Mouse (Mus musculus) WW6 (cell line): ENCODE measurements around the gene Cdc42ep4.

ENCODE experiments used
- DNase-seq: peaks from one replicate; pipeline ENCODE4 v3.0.0-alpha.2; 2013; ENCODE audit warnings: low read depth, low spot score

Gene Cdc42ep4

GRCm38 (mm10) chr11:113725235-113726048, 26.2 kb downstream of the Cdc42ep4 start:
- no peak for DNase-seq

- no peak for DNase-seq
Observed at GRCm38 (mm10) chr11:113722405-113723090, 29.1 kb downstream of the Cdc42ep4 start.

- DNase-seq, result no peak
Observed at GRCm38 (mm10) chr11:113717767-113718424, 33.8 kb downstream of the Cdc42ep4 start.

DNA sequence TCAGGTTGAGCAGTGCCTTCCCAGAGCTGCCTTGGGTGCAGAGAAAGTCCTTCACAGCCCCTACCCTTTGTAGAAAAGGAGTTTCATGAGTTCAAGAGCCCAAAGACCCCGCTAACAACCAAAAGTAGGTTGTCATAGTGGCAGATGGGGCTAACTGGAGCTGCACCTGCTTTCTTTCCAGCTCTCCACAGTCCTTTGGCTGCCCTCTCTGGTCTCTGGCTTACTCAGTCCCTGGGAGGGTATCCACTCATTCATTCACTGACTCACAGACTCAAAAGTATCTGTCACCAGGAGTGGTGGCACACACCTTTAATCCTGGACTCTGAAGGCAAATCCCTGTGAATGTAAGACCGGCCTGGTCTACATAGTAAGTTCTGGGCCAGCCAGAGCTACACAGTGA, 35.5 kb downstream of the Cdc42ep4 start:
- no peak for DNase-seq

- no peak for DNase-seq
Observed at GRCm38 (mm10) chr11:113715078-113715674, 36.5 kb downstream of the Cdc42ep4 start.

GRCm38 (mm10) chr11:113711061-113711460, 40.6 kb downstream of the Cdc42ep4 start:
- DNase-seq, result no peak

- peak; percentile 84 for DNase-seq
Observed at GRCm38 (mm10) chr11:113710257-113710777, 41.4 kb downstream of the Cdc42ep4 start.

GRCm38 (mm10) chr11:113709731-113710256, 41.9 kb downstream of the Cdc42ep4 start, which contains the start of gene Cpsf4l:
Gene Cpsf4l (minus strand): TSS chr11:113710017.
- DNase-seq, result peak; percentile 78

GRCm38 (mm10) chr11:113709272-113709671, 42.4 kb downstream of the Cdc42ep4 start:
- no peak for DNase-seq

- DNase-seq, result no peak
Observed at GRCm38 (mm10) chr11:113708629-113709213, 43.0 kb downstream of the Cdc42ep4 start.

GRCm38 (mm10) chr11:113705966-113706652, 45.6 kb downstream of the Cdc42ep4 start:
- DNase-seq, result no peak

GRCm38 (mm10) chr11:113703758-113704157, 47.9 kb downstream of the Cdc42ep4 start:
- DNase-seq, result no peak

DNA sequence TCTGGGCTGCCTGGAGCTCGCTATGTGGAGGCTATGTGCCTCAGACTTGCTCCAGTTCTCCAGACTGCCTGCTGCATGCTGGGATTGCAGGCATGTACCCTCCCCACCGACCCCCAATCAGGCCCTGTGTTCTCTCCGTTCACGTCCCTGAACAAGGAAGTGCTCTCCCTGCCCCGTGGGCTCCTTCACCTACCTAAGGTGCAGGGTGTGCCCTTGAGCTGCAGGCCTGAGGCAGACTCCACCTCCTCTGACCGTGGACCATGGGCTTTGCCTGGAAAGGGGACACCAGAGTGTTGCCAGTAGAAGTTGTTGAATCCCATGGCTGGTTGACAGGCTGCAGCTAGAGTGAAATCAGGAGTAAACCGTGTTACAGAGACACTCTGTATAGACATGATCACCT, 52.0 kb downstream of the Cdc42ep4 start:
- no peak for DNase-seq

GRCm38 (mm10) chr11:113698013-113698545, 53.6 kb downstream of the Cdc42ep4 start:
- no peak for DNase-seq

GRCm38 (mm10) chr11:113697571-113697970, 54.1 kb downstream of the Cdc42ep4 start:
- no peak for DNase-seq

GRCm38 (mm10) chr11:113691851-113692250, 59.8 kb downstream of the Cdc42ep4 start:
- no peak for DNase-seq

GRCm38 (mm10) chr11:113691318-113691717, 60.4 kb downstream of the Cdc42ep4 start:
- DNase-seq, result no peak

DNA sequence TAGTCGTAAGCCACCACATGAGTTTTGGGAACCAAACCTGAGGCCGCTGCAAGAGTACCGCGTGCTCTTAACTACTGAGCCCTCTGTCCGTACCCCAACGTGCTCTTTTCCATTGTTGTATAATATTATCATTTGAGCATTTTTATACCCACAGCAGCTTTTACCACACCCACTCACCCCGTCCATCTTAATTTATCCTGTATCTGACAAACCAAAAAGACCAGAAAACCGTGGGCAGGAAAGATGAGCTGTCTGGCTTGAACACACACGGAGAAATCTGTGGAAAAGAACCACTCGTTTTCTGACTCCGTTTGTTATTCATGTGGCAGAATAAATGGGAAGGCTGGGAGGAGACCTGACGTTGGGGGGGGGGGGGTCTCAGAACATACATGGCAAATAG, 61.2 kb downstream of the Cdc42ep4 start:
- no peak for DNase-seq

DNA sequence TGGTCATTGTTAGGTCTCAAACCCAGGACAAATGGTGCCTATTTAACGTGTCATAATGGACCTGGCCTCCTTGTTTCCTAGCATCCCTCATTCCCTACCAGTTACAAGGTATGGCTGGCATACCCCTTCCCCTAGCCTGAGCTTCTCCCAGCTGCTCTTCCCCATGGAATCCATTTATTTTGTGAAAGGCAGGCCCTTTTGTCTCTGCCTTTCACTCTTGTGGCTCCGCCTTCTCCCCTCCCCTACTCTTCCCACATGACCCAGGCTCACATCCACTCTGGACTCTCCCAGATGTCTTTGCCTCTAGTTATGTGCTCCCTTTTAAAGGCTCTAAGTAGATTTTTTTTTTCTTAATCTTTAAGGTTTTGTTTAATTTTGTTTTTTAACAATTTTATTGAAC, 64.7 kb downstream of the Cdc42ep4 start:
- no peak for DNase-seq
